Mouse (Mus musculus) heart, postnatal 0 days (tissue): ENCODE data around the gene Rpl18a. TPM values are rescaled to one million over a fixed set of nuclear protein-coding genes. Genes with fewer than 3 reads are reported as not detected.
A peak's percentile ranks its signal among the peaks of the same experiment; 100 is the strongest.

ENCODE experiments used
- ATAC-seq: fragments of 200-750 bp; cut with Nextera tagmentation; 2 replicates; pipeline ENCODE4 v1.8.0; 2017; ENCODE audit warnings: low read depth, moderate number of reproducible peaks, moderate library complexity; ENCODE audit not compliant: insufficient read depth
- DNase-seq: peaks from one replicate; pipeline ENCODE4 v3.0.0-alpha.2; 2016; ENCODE audit warnings: low spot score
- H3K27ac ChIP-seq: fragments of 300-500 bp; sonication (generic); 2 replicates; pipeline ENCODE4 v1.5.1; 2014; ENCODE audit warnings: low read depth, mild to moderate bottlenecking
- H3K27me3 ChIP-seq: fragments of 300-500 bp; sonication (generic); 2 replicates; pipeline ENCODE4 v1.6.1; 2014; ENCODE audit warnings: low read length, mixed read lengths; ENCODE audit not compliant: control insufficient read depth, insufficient read depth
- H3K36me3 ChIP-seq: fragments of 300-500 bp; sonication (generic); replicated peaks from 2 replicates; pipeline ENCODE4 v1.6.1; 2014; ENCODE audit warnings: low read length, mixed read lengths; ENCODE audit not compliant: control insufficient read depth, insufficient read depth
- H3K4me1 ChIP-seq: fragments of 300-500 bp; sonication (generic); 2 replicates; pipeline ENCODE4 v1.6.1; 2014; ENCODE audit warnings: antibody characterized with exemption; ENCODE audit not compliant: control insufficient read depth, insufficient read depth
- H3K4me2 ChIP-seq: fragments of 300-500 bp; sonication (generic); 2 replicates; pipeline ENCODE4 v1.6.1; 2014; ENCODE audit warnings: low read depth, mild to moderate bottlenecking, low read length, moderate library complexity
- H3K4me3 ChIP-seq: fragments of 300-500 bp; sonication (generic); 2 replicates; pipeline ENCODE4 v1.5.1; 2014; ENCODE audit warnings: low read depth, low read length
- H3K9ac ChIP-seq: fragments of 300-500 bp; sonication (generic); replicated peaks from 2 replicates; pipeline ENCODE4 v1.6.1; 2014; ENCODE audit warnings: low read depth, low read length, mixed read lengths
- H3K9me3 ChIP-seq: fragments of 300-500 bp; sonication (generic); replicated peaks from 2 replicates; pipeline ENCODE4 v1.6.1; 2016; ENCODE audit warnings: low read length; ENCODE audit not compliant: control insufficient read depth
- CTCF ChIP-seq: IDR thresholded peaks from 2 replicates; pipeline ENCODE4 v1.5.1; 2016; ENCODE audit warnings: antibody characterized with exemption, control low read depth, low read depth
- EP300 ChIP-seq: IDR thresholded peaks from 2 replicates; pipeline ENCODE4 v1.6.1; 2016; ENCODE audit warnings: antibody characterized with exemption, low read depth
- WGBS: fragments of 180-500 bp; shearing (Covaris S2); extraction: QIAGEN DNeasy Blood & Tissue Kit; methylation state at CpG from one replicate; pipeline ENCODE4 v1.1.7; 2014; 5-methylcytosine and 5-hydroxymethylcytosine counted together
- polyA plus RNA-seq: library from polyadenylated mRNA; unstranded; fragments of >200 nt; fragmentation: Nextera tagmentation; extraction: Ambion mirVana; gene quantifications from 2 replicates; pipeline ENCODE4 v1.2.1, GENCODE M21; 2015
- total RNA-seq: library from RNA; depleted of rRNA; stranded (reverse); fragments of >200 nt; gene quantifications from 2 replicates; pipeline ENCODE4 v1.2.3, GENCODE M21; 2014; ENCODE audit warnings: low replicate concordance

Gene Rpl18a
- total and polyA plus RNA-seq, 2 experiments from 2014 or later: 2,186 to 2,523 TPM

- Histone ChIP-seq H3K27me3 (no peaks in the 10 kb centered on the region), H3K9me3 (no peaks in the 10 kb centered on the region), H3K36me3 (peaks cover 6% of the 10 kb centered on the region; the same call in 1 of the 2 replicates), H3K9ac (no peak overlapping the region), H3K4me3 (no peak overlapping the region), H3K4me1 (no peaks in the 10 kb centered on the region), H3K4me2 (no peak overlapping the region), H3K27ac (no peak overlapping the region)
- DNase-seq: no peak
- no peak for TF ChIP-seq CTCF
- no peak for TF ChIP-seq EP300
- WGBS: 77% methylated on average over 5 of the region's 5 CpGs
- ATAC-seq: no peak
Observed at GRCm38 (mm10) chr8:70871195-70871807, 25.9 kb downstream of the Rpl18a start.

GRCm38 (mm10) chr8:70869601-70870041 lies 27.6 kb downstream of the Rpl18a start:
- 0 out of 2 replicates have a peak, but pooled peaks have one; percentile 13 for ATAC-seq
- no peak overlapping the region for H3K9ac ChIP-seq

GRCm38 (mm10) chr8:70869199-70869571 lies 28.0 kb downstream of the Rpl18a start:
- Histone ChIP-seq H3K4me2 (no peak overlapping the region), H3K4me1 (peaks cover 10% of the 10 kb centered on the region; the same call in 1 of the 2 replicates), H3K27me3 (no peaks in the 10 kb centered on the region), H3K36me3 (peaks cover 6% of the 10 kb centered on the region; the same call in 1 of the 2 replicates), H3K27ac (no peak overlapping the region), H3K4me3 (no peak overlapping the region), H3K9me3 (no peaks in the 10 kb centered on the region), H3K9ac (no peak overlapping the region)
- no peak for ATAC-seq
- WGBS: 52% methylated on average over 5 of the region's 5 CpGs
- no peak for DNase-seq
- TF ChIP-seq CTCF (no peak), EP300 (no peak)

More at GRCm38 (mm10) chr8:70869601-70870041, 27.6 kb downstream of the Rpl18a start:
- Histone ChIP-seq H3K4me2 (no peak overlapping the region), H3K27me3 (no peaks in the 10 kb centered on the region), H3K9me3 (no peaks in the 10 kb centered on the region), H3K4me1 (peaks cover 6% of the 10 kb centered on the region; the same call in 1 of the 2 replicates), H3K4me3 (no peak overlapping the region), H3K36me3 (peaks cover 6% of the 10 kb centered on the region; the same call in 1 of the 2 replicates), H3K27ac (no peak overlapping the region)
- DNase-seq: peak; percentile 75
- 45% methylated on average over 16 of the region's 16 CpGs for WGBS
- TF ChIP-seq EP300 (no peak), CTCF (peak; percentile 91)

- 0 out of 2 replicates have a peak, but pooled peaks cover 1% of the 10 kb centered on the region for H3K27me3 ChIP-seq
- no peak for ATAC-seq
- H3K4me3 ChIP-seq: no peak overlapping the region
- no peak for DNase-seq
- peaks cover 6% of the 10 kb centered on the region; the same call in 1 of the 2 replicates for H3K36me3 ChIP-seq
- no peaks in the 10 kb centered on the region for H3K9me3 ChIP-seq
- WGBS: 48% methylated on average over 39 of the region's 40 CpGs
- H3K9ac ChIP-seq: no peak overlapping the region
- H3K4me2 ChIP-seq: no peak overlapping the region
- TF ChIP-seq CTCF (no peak), EP300 (no peak)
- H3K27ac ChIP-seq: no peak overlapping the region
- peaks cover 12% of the 10 kb centered on the region; the same call in 1 of the 2 replicates for H3K4me1 ChIP-seq
Observed at GRCm38 (mm10) chr8:70868559-70869198, 28.5 kb downstream of the Rpl18a start.

GRCm38 (mm10) chr8:70866566-70866965 lies 30.6 kb downstream of the Rpl18a start:
- WGBS: 86% methylated on average over 7 of the region's 7 CpGs
- no peak for ATAC-seq

More at GRCm38 (mm10) chr8:70866566-70866965, 30.6 kb downstream of the Rpl18a start:
- Histone ChIP-seq H3K27ac (no peak overlapping the region), H3K4me2 (no peak overlapping the region; the same call in 1 of the 2 replicates), H3K9ac (no peak overlapping the region), H3K36me3 (peaks cover 6% of the 10 kb centered on the region; the same call in 1 of the 2 replicates), H3K4me1 (peaks cover 12% of the 10 kb centered on the region; the same call in 1 of the 2 replicates), H3K27me3 (peaks cover 16% of the 10 kb centered on the region; the same call in 1 of the 2 replicates), H3K9me3 (no peaks in the 10 kb centered on the region), H3K4me3 (no peak overlapping the region)
- TF ChIP-seq CTCF (no peak), EP300 (no peak)
- no peak for DNase-seq
